Mouse (Mus musculus) embryonic facial prominence, embryonic 14.5 days (tissue): ENCODE measurements around the gene Gm20479. TPM values are rescaled to one million over a fixed set of nuclear protein-coding genes. Genes with fewer than 3 reads are reported as not detected.

ENCODE experiments used
- ATAC-seq: fragments of 200-750 bp; cut with Nextera tagmentation; 2 replicates; pipeline ENCODE4 v1.8.0; 2017; ENCODE audit warnings: low read depth, moderate number of reproducible peaks, moderate TSS enrichment
- DNase-seq: peaks from one replicate; pipeline ENCODE4 v3.0.0-alpha.2; 2015; ENCODE audit warnings: low spot score
- H3K27ac ChIP-seq: fragments of 300-500 bp; sonication (generic); replicated peaks from 2 replicates; pipeline ENCODE4 v1.5.1; 2014; ENCODE audit warnings: low read depth, mild to moderate bottlenecking, low read length, moderate library complexity
- H3K27me3 ChIP-seq: fragments of 300-500 bp; sonication (generic); replicated peaks from 2 replicates; pipeline ENCODE4 v1.6.1; 2014; ENCODE audit warnings: low read length; ENCODE audit not compliant: control insufficient read depth, insufficient read depth
- H3K36me3 ChIP-seq: fragments of 300-500 bp; sonication (generic); 2 replicates; pipeline ENCODE4 v1.6.1; 2014; ENCODE audit warnings: low read length, mixed read lengths; ENCODE audit not compliant: control insufficient read depth, insufficient read depth
- H3K4me1 ChIP-seq: fragments of 300-500 bp; sonication (generic); 2 replicates; pipeline ENCODE4 v1.6.1; 2014; ENCODE audit warnings: antibody characterized with exemption, low read length; ENCODE audit not compliant: control insufficient read depth, insufficient read depth
- H3K4me2 ChIP-seq: fragments of 300-500 bp; sonication (generic); 2 replicates; pipeline ENCODE4 v1.6.1; 2014; ENCODE audit warnings: low read depth, mild to moderate bottlenecking, low read length, moderate library complexity, mixed read lengths
- H3K4me3 ChIP-seq: fragments of 300-500 bp; sonication (generic); 2 replicates; pipeline ENCODE4 v1.5.1; 2014; ENCODE audit warnings: low read depth, mild to moderate bottlenecking, low read length
- H3K9ac ChIP-seq: fragments of 300-500 bp; sonication (generic); 2 replicates; pipeline ENCODE4 v1.6.1; 2014; ENCODE audit warnings: low read depth, mild to moderate bottlenecking, low read length, moderate library complexity, mixed read lengths
- H3K9me3 ChIP-seq: fragments of 300-500 bp; sonication (generic); 2 replicates; pipeline ENCODE4 v1.6.1; 2016; ENCODE audit warnings: low read length; ENCODE audit not compliant: control insufficient read depth
- whole genome bisulfite sequencing: fragments of 180-500 bp; shearing (Covaris S2); extraction: QIAGEN DNeasy Blood & Tissue Kit; methylation state at CpG from one replicate; pipeline ENCODE4 v1.1.7; 2014; 5-methylcytosine and 5-hydroxymethylcytosine counted together
- polyA plus RNA-seq: library from polyadenylated mRNA; unstranded; fragments of >200 nt; fragmentation: Nextera tagmentation; extraction: Ambion mirVana; gene quantifications from 2 replicates; pipeline ENCODE4 v1.2.1, GENCODE M21; 2014

Gm20479 gene
- not detected in 2 replicates for polyA plus RNA-seq

DNA sequence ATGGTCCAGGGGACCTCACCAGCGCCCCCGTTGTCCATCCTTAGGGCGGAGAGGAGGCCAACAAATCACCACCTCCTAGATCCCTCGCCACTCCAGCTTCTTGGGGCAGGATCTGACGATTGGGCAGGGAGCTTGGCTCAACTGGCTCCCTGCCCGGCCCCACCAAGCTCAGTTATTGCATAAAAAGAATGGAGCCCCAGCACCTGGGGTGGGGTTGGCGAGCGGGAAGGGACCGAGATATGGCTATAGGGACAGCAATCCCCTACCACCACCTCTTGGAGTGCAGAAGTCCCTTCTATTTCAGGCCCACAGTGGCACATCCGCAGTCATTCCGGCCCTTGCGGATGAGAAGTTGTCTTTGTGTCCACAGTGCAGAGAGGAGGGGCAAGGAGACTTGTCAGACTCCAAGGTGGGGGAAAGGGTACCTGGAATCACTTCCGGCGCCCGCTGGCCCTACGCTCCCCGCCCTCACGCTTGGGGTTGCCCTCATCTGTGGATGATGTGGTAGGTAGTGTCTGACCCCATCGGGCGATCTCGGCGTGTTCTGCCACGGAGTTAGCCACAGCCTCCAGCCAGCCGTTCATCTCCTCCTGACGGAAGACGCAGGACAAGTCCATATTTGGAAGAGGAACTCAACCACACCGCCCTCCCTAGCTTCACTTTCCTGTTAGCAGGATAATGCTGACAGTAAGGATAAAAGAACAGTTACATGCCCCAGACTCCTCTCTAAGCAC lies at the start of gene Gm20479:
Gene Gm20479 (minus strand): TSS at position 559 of the 734 bp plus-strand sequence.
- peaks cover 15% of the 10 kb centered on the region for H3K4me1 ChIP-seq
- peak within 1 kb of the TSS; percentile 84 for H3K4me2 ChIP-seq
- H3K36me3 ChIP-seq, result peaks cover 12% of the 10 kb centered on the region; the same call in 1 of the 2 replicates
- H3K9me3 ChIP-seq, result no peaks in the 10 kb centered on the region
- DNase-seq (no peak), ATAC-seq (no peak)
- peaks cover 14% of the 10 kb centered on the region for H3K27me3 ChIP-seq
- peak within 1 kb of the TSS; percentile 56 for H3K4me3 ChIP-seq
- 0 out of 2 replicates have a peak within 1 kb of the TSS, but pooled peaks have one; percentile 40 for H3K27ac ChIP-seq
- H3K9ac ChIP-seq, result 0 out of 2 replicates have a peak within 1 kb of the TSS, but pooled peaks have one; percentile 9
- WGBS, result 4% methylated on average over 27 of the region's 27 CpGs

GRCm38 (mm10) chr7:27406481-27406880 lies 49.3 kb upstream of the Gm20479 start:
- H3K4me1 ChIP-seq, result peaks cover 4% of the 10 kb centered on the region; the same call in 1 of the 2 replicates
- H3K4me3 ChIP-seq, result no peak overlapping the region
- H3K4me2 ChIP-seq, result no peak overlapping the region
- DNase-seq (no peak), ATAC-seq (no peak)
- 84% methylated on average over 7 of the region's 7 CpGs for WGBS
- peaks cover 84% of the 10 kb centered on the region for H3K27me3 ChIP-seq
- no peak overlapping the region for H3K9ac ChIP-seq
- no peak overlapping the region for H3K27ac ChIP-seq
- H3K9me3 ChIP-seq, result peaks cover 18% of the 10 kb centered on the region
- H3K36me3 ChIP-seq, result no peaks in the 10 kb centered on the region

- peaks cover 4% of the 10 kb centered on the region; the same call in 1 of the 2 replicates for H3K4me1 ChIP-seq
- no peaks in the 10 kb centered on the region for H3K36me3 ChIP-seq
- peaks cover 84% of the 10 kb centered on the region for H3K27me3 ChIP-seq
- no peak overlapping the region for H3K9ac ChIP-seq
- WGBS, result 8% methylated on average over 53 of the region's 81 CpGs
- no peak overlapping the region for H3K27ac ChIP-seq
- ATAC-seq (no peak), DNase-seq (no peak)
- peak overlapping the region; percentile 28 for H3K4me2 ChIP-seq
- peak overlapping the region; percentile 23 for H3K4me3 ChIP-seq
- H3K9me3 ChIP-seq, result peaks cover 18% of the 10 kb centered on the region
These were observed 47.2 kb upstream of the Gm20479 start for GRCm38 (mm10) chr7:27404203-27404942.

GRCm38 (mm10) chr7:27402675-27403074 lies 45.5 kb upstream of the Gm20479 start:
- H3K4me2 ChIP-seq, result no peak overlapping the region
- no peak for ATAC-seq
- H3K9ac ChIP-seq, result no peak overlapping the region
- peaks cover 75% of the 10 kb centered on the region for H3K27me3 ChIP-seq
- peaks cover 18% of the 10 kb centered on the region for H3K9me3 ChIP-seq
- no peak overlapping the region for H3K4me3 ChIP-seq
- whole genome bisulfite sequencing, result 8% methylated on average over 16 of the region's 16 CpGs
- H3K4me1 ChIP-seq, result no peaks in the 10 kb centered on the region
- no peak overlapping the region for H3K27ac ChIP-seq
- peak; percentile 60 for DNase-seq
- H3K36me3 ChIP-seq, result no peaks in the 10 kb centered on the region

DNA sequence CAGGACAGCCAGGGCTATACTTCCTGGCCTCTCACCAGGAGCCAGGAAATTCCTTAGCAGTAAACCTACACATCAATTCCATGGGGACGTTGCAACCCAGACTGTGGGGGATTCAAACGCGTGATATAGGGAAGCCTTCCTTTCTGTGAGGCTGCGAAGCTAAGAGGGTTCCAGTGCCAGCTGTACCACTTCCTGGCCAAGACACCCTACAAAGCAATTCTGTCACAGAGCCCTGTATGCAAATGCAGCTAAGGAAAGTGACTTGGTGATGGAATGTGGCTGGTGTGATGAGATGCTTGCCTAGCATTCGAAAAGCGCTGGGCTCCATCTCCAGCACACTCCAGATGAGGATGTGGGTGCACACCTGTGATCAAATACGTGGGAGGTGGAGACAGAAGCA lies 43.3 kb upstream of the Gm20479 start:
- WGBS, result 80% methylated on average over 7 of the region's 7 CpGs
- H3K4me3 ChIP-seq, result no peak overlapping the region
- no peaks in the 10 kb centered on the region; the same call in 1 of the 2 replicates for H3K4me1 ChIP-seq
- no peak overlapping the region for H3K9ac ChIP-seq
- DNase-seq (no peak), ATAC-seq (no peak)
- H3K9me3 ChIP-seq, result peaks cover 8% of the 10 kb centered on the region
- no peak overlapping the region for H3K4me2 ChIP-seq
- H3K27ac ChIP-seq, result no peak overlapping the region
- H3K36me3 ChIP-seq, result no peaks in the 10 kb centered on the region
- H3K27me3 ChIP-seq, result peaks cover 75% of the 10 kb centered on the region

DNA sequence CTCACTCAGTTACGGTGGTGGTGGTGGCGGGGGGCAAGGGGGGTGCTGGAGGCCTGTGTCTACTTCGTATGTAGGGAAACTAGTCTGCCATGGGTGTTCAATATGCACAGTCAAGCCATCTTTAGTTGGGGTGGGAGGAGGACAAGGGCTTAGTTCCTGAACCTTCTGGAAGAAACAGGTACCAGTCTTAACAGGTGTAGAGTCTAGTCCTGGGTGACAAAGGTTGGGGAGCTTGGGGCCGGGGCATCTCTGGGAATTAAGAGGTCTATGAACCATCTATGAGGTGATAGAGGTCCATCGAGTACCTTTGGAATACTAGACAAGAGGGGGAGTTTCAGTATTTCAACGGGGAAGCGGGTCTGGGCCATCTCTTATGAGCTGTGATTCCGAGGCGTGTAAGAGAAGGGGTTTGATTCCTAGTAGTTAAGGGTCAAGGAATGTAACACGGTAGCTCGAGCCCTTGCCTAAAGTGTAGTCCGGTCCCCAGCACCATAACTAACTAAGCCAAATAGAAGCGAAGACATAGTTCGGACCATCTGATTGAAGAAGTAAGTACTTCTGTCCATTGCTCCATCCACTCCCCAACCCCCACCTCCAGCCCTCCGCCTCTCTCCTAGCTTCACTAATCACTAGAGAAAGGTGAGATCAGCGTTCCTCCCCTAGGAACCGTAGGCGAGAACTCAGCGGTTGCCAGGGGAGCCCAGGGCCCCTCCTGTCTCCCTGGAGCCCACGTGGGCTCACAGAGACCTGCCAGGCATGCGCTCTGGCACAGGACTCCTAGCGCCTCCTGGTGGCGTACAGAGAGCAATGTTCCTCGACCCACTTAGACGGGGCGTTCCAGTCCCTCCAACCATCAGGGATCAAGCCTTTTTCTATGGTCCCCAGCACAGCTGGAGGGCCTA lies 40.1 kb upstream of the Gm20479 start:
- peaks cover 66% of the 10 kb centered on the region for H3K27me3 ChIP-seq
- 17% methylated on average over 26 of the region's 26 CpGs for WGBS
- H3K4me1 ChIP-seq, result no peaks in the 10 kb centered on the region; the same call in 1 of the 2 replicates
- no peaks in the 10 kb centered on the region for H3K9me3 ChIP-seq
- H3K9ac ChIP-seq, result no peak overlapping the region
- DNase-seq (peak; percentile 86), ATAC-seq (peak; percentile 81)
- H3K4me3 ChIP-seq, result peak overlapping the region; percentile 53; the same call in 1 of the 2 replicates
- no peaks in the 10 kb centered on the region for H3K36me3 ChIP-seq
- H3K27ac ChIP-seq, result no peak overlapping the region
- peak overlapping the region; percentile 81 for H3K4me2 ChIP-seq

GRCm38 (mm10) chr7:27396184-27397047 lies 39.2 kb upstream of the Gm20479 start:
- 4% methylated on average over 11 of the region's 68 CpGs for WGBS
- H3K4me3 ChIP-seq, result peak overlapping the region; percentile 53
- no peaks in the 10 kb centered on the region; the same call in 1 of the 2 replicates for H3K4me1 ChIP-seq
- no peak; the same call in 1 of the 2 replicates for ATAC-seq
- DNase-seq, result peak; percentile 46
- H3K36me3 ChIP-seq, result no peaks in the 10 kb centered on the region
- peak overlapping the region; percentile 81 for H3K4me2 ChIP-seq
- no peaks in the 10 kb centered on the region for H3K9me3 ChIP-seq
- no peak overlapping the region for H3K27ac ChIP-seq
- H3K27me3 ChIP-seq, result peaks cover 66% of the 10 kb centered on the region
- H3K9ac ChIP-seq, result peak overlapping the region; percentile 55
